Mouse (Mus musculus): ENCODE measurements around the gene Tspan13. TPM values are rescaled to one million over a fixed set of nuclear protein-coding genes. Genes with fewer than 3 reads are reported as not detected.

Gene Tspan13
- polyA plus RNA-seq, 1 experiment from 2014 or later = 66.8 TPM

GRCm38 (mm10) chr12:35977633-35978246, 64.6 kb downstream of the Tspan13 start:
- peaks cover 2 to 6% of the 10 kb centered on the region in 2 experiments for H3K4me1 ChIP-seq (ENCODE audit: control insufficient read depth in 2 of 2, insufficient read depth in 2 of 2, low read length in 2 of 2)
- H3K36me3 ChIP-seq (ENCODE audit: control insufficient read depth, insufficient read depth, low read length) = no peaks in the 10 kb centered on the region
- no peak overlapping the region for H3K27ac ChIP-seq (replicated peaks in 1 of 2; ENCODE audit: control insufficient read depth in 1 of 2, insufficient read depth in 1 of 2, low read depth in 2 of 2, low read length in 2 of 2)
- no peak overlapping the region for H3K9ac ChIP-seq (ENCODE audit: low read length)
- no peaks in the 10 kb centered on the region for H3K27me3 ChIP-seq (ENCODE audit: control insufficient read depth, insufficient read depth, low read length)
- H3K9me3 ChIP-seq (ENCODE audit: control insufficient read depth, low read length) = no peaks in the 10 kb centered on the region
- WGBS = 62% methylated on average over 6 of the region's 6 CpGs
- no peak for ATAC-seq (ENCODE audit: insufficient number of reproducible peaks, insufficient read depth, low FRiP score, low read depth)
- no peak overlapping the region for H3K4me3 ChIP-seq (ENCODE audit: control insufficient read depth in 1 of 2, insufficient read depth in 1 of 2, low read depth in 1 of 2, low read length in 2 of 2)
- H3K4me2 ChIP-seq (ENCODE audit: low read length) = no peak overlapping the region

- Histone ChIP-seq H3K36me3 (ENCODE audit: control insufficient read depth, insufficient read depth, low read length) (no peaks in the 10 kb centered on the region), H3K4me1 (ENCODE audit: control insufficient read depth in 2 of 2, insufficient read depth in 2 of 2, low read length in 2 of 2) (no peaks in the 10 kb centered on the region), H3K9ac (ENCODE audit: low read length) (no peak overlapping the region), H3K27me3 (ENCODE audit: control insufficient read depth, insufficient read depth, low read length) (no peaks in the 10 kb centered on the region), H3K27ac (replicated peaks in 1 of 2; ENCODE audit: control insufficient read depth in 1 of 2, insufficient read depth in 1 of 2, low read depth in 2 of 2, low read length in 2 of 2) (no peak overlapping the region), H3K4me2 (ENCODE audit: low read length) (no peak overlapping the region), H3K4me3 (ENCODE audit: control insufficient read depth in 1 of 2, insufficient read depth in 1 of 2, low read depth in 1 of 2, low read length in 2 of 2) (no peak overlapping the region), H3K9me3 (ENCODE audit: control insufficient read depth, low read length) (no peaks in the 10 kb centered on the region)
- 72% methylated on average over 3 of the region's 3 CpGs for WGBS
- no peak for ATAC-seq (ENCODE audit: insufficient number of reproducible peaks, insufficient read depth, low FRiP score, low read depth)
Observed at GRCm38 (mm10) chr12:35975898-35976297, 66.4 kb downstream of the Tspan13 start.

- Histone ChIP-seq H3K4me3 (ENCODE audit: control insufficient read depth in 1 of 2, insufficient read depth in 1 of 2, low read depth in 1 of 2, low read length in 2 of 2) (no peak overlapping the region), H3K9me3 (ENCODE audit: control insufficient read depth, low read length) (no peaks in the 10 kb centered on the region), H3K27me3 (ENCODE audit: control insufficient read depth, insufficient read depth, low read length) (no peaks in the 10 kb centered on the region), H3K4me1 (ENCODE audit: control insufficient read depth in 2 of 2, insufficient read depth in 2 of 2, low read length in 2 of 2) (no peaks in the 10 kb centered on the region), H3K36me3 (ENCODE audit: control insufficient read depth, insufficient read depth, low read length) (no peaks in the 10 kb centered on the region), H3K4me2 (ENCODE audit: low read length) (no peak overlapping the region), H3K9ac (ENCODE audit: low read length) (no peak overlapping the region), H3K27ac (replicated peaks in 1 of 2; ENCODE audit: control insufficient read depth in 1 of 2, insufficient read depth in 1 of 2, low read depth in 2 of 2, low read length in 2 of 2) (no peak overlapping the region)
- ATAC-seq (ENCODE audit: insufficient number of reproducible peaks, insufficient read depth, low FRiP score, low read depth) = no peak
- WGBS = 74% methylated on average over 7 of the region's 7 CpGs
Observed at GRCm38 (mm10) chr12:35966768-35967141, 75.5 kb downstream of the Tspan13 start.

- H3K27ac ChIP-seq (replicated peaks in 1 of 2; ENCODE audit: control insufficient read depth in 1 of 2, insufficient read depth in 1 of 2, low read depth in 2 of 2, low read length in 2 of 2) = no peak overlapping the region
- WGBS = 42% methylated on average over 7 of the region's 7 CpGs
- H3K4me3 ChIP-seq (ENCODE audit: control insufficient read depth in 1 of 2, insufficient read depth in 1 of 2, low read depth in 1 of 2, low read length in 2 of 2) = no peak overlapping the region
- H3K9me3 ChIP-seq (ENCODE audit: control insufficient read depth, low read length) = no peaks in the 10 kb centered on the region
- H3K27me3 ChIP-seq (ENCODE audit: control insufficient read depth, insufficient read depth, low read length) = no peaks in the 10 kb centered on the region
- no peak for ATAC-seq (ENCODE audit: insufficient number of reproducible peaks, insufficient read depth, low FRiP score, low read depth)
- H3K36me3 ChIP-seq (ENCODE audit: control insufficient read depth, insufficient read depth, low read length) = no peaks in the 10 kb centered on the region
- H3K9ac ChIP-seq (ENCODE audit: low read length) = no peak overlapping the region
- no peak overlapping the region for H3K4me2 ChIP-seq (ENCODE audit: low read length)
- H3K4me1 ChIP-seq (ENCODE audit: control insufficient read depth in 2 of 2, insufficient read depth in 2 of 2, low read length in 2 of 2) = no peaks in the 10 kb centered on the region
Observed at GRCm38 (mm10) chr12:35966098-35966767, 76.1 kb downstream of the Tspan13 start.

Other genes starting within 250 kb of the Tspan13 start
- not detected in 2 replicates for gene Agr3, start 116.9 kb downstream of the Tspan13 start, polyA plus RNA-seq (2014; fragmentation: Nextera tagmentation; extraction: Ambion mirVana)
- 0.27 and 0.62 TPM in 2 replicates for gene Agr2, start 49.6 kb downstream of the Tspan13 start, polyA plus RNA-seq (2014; fragmentation: Nextera tagmentation; extraction: Ambion mirVana)
- 29.3 and 33.3 TPM in 2 replicates for gene Ankmy2, start 114.6 kb upstream of the Tspan13 start, polyA plus RNA-seq (2014; fragmentation: Nextera tagmentation; extraction: Ambion mirVana)
- 225 and 227 TPM in 2 replicates for gene Bzw2, start 115.6 kb upstream of the Tspan13 start, polyA plus RNA-seq (2014; fragmentation: Nextera tagmentation; extraction: Ambion mirVana)
- not detected in 2 replicates for gene Lrrc72, start 210.9 kb upstream of the Tspan13 start, polyA plus RNA-seq (2014; fragmentation: Nextera tagmentation; extraction: Ambion mirVana)

All from heart, embryonic 14.5 days (tissue).